Mouse (Mus musculus): ENCODE results near the gene Ina.

DNA sequence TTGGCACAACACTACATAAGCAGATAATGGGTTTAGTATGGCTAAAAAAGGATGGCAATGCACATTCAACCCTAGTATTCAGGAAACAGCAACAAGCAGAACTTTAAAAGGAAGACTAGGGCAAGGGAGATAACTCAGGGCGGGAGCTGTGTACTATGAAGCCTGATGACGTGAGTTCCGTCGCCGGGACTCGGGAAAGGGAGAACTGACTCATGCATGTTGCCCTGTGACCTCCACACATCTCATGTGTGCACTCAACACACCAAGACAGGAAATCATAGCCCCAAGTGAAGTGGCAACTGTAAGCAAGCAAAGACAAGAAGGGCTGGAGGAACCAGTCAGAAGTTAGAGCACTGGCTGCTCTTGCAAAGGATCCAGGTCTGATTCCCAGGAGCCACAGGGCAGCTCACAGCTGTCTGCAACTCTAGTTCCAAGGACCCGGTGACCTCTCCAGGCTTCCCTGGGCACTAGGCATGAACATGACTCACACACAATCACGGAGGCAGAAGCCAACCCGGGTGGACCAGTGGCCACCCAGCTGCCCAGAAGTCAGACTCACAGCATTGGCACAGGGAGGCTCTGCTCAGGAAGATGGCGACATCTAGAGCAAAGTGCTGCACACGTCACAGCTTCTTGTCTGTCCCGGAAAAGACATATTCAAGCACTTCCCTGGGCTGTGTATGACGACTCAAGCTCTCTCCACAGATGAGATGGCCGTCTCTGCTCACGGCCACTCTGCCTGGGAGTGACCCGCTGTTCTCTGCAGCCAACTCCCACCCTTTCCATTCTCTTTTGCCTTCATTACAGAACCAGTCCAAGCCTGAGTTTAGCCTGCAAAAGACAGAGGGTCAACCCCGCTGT is 35.3 kb upstream of the Ina start:
- no peak for TF ChIP-seq CTCF (IDR thresholded peaks at IDR 0.05; ENCODE audit: borderline replicate concordance, extremely low read depth, insufficient read depth, insufficient read length)
- no peak for TF ChIP-seq POLR2A (IDR thresholded peaks at IDR 0.05; ENCODE audit: borderline replicate concordance, extremely low read depth, insufficient read depth, insufficient read length, poor library complexity, severe bottlenecking)

All from brain, embryonic 14.5 days (tissue).